Mouse (Mus musculus): ENCODE measurements around the gene Mras.

Gene Mras

DNA sequence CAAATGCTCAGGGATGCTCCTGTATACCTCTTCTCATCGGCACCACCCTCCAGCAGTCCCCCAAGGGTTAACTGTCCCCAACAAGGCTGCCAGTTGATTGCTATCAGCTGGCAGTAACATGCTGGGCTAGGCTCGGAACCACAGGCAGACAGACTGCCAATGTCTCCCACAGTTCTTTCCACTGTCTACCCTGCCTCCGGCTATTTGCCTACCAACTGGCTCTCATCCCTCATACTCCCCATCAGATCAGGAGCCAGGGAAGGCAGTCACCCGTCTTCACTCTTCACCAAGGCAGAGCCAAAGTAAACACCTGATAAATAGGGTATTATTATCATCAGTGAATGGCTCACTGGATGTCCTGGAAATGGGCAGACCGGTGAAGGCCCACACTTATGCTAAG is 82.4 kb downstream of the Mras start:
- DNase-seq, result no peak

DNA sequence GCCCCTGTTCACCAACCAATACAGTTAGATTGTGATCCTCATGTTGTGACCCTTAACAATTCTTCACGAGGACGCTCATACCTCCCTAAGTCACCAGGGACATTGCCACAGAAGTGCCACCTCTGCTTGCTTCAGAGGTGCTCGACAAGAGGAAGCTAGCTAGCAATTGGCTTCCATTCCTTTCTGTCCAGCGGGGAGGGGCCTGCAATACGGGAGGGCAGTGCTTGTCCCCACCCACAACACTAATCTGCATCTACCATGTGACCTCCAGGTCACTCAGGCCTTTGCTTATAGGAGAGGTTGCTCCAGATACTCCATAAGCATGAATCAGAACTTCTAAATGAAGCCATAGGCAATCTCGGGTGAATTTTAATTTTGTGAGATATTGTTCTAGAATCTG is 83.8 kb downstream of the Mras start:
- DNase-seq, result no peak

GRCm38 (mm10) chr9:99352964-99353363 is 84.2 kb downstream of the Mras start:
- no peak for DNase-seq

GRCm38 (mm10) chr9:99345351-99345792 is 91.8 kb downstream of the Mras start:
- no peak for DNase-seq

- no peak for DNase-seq
These were observed 95.6 kb downstream of the Mras start for GRCm38 (mm10) chr9:99341600-99341999.

DNA sequence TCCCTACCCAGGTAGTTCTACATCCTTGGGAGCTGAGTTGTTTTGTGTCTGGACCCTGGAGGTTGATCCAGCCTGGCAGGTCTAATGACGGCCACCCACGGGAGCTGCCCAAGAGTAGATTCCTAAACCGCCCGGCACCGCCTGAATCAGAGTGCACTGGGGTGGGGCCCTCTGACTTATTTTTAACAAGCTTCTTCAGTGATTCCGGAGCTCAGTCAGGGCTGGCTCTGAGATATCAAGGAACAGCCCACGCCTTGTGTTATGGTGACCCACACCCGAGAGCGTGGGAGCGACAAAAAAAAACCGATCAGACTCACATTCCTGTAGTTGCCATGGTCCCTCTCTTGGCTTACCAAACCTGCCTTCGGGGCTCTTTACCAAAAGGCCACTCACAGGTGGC is 97.1 kb downstream of the Mras start:
- DNase-seq, result no peak

GRCm38 (mm10) chr9:99339182-99339581 is 98.0 kb downstream of the Mras start:
- no peak for DNase-seq

- DNase-seq, result no peak
These were observed 98.9 kb downstream of the Mras start for GRCm38 (mm10) chr9:99338293-99338692.

DNA sequence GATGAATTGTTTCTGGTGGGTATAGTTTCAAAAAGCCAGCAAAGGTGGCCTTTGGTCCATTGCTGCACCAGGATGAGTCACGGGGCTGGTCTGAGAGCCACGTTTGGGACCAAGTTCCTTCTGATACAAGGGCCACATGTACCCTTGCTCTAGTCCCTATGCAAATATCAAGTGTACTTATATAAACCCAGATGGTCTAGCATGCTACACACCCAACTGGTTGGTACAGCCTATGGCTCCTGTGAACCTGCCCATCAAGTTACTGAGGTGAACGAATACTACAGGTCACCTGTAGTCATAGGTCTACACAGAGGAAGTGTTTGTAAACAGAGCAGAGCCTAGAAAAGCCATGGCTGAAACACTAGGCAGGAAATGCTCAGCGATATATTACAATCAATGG is 100.6 kb downstream of the Mras start:
- no peak for DNase-seq

All from cerebellum, adult 9-11 months (tissue).